Mouse (Mus musculus) CH12.LX (cell line): ENCODE results near the gene Acsm5. TPM values are rescaled to one million over a fixed set of nuclear protein-coding genes. Genes with fewer than 3 reads are reported as not detected.

Source experiments
- DNase-seq: peaks from one replicate; pipeline ENCODE4 v3.0.0-alpha.2; 2013; ENCODE audit errors: extremely low read depth
- H3K27ac ChIP-seq: 2 replicates; pipeline ENCODE4 v1.5.1; 2012; ENCODE audit warnings: low read depth, mild to moderate bottlenecking, control low read depth, moderate library complexity; ENCODE audit not compliant: insufficient read depth
- H3K27me3 ChIP-seq: replicated peaks from 2 replicates; pipeline ENCODE3; 2012; ENCODE audit warnings: inconsistent platforms
- H3K36me3 ChIP-seq, 2 experiments: replicated peaks in 1 of 2; 2 replicates each; pipeline versions ENCODE3 to v1.6.1; 2012; ENCODE audit warnings: inconsistent platforms in 1 of 2, low read length in 1 of 2, mild to moderate bottlenecking in 1 of 2, mixed read lengths in 1 of 2, moderate library complexity in 1 of 2; ENCODE audit not compliant: control insufficient read depth in 1 of 2, insufficient read depth in 1 of 2
- H3K4me1 ChIP-seq, 2 experiments: 2 replicates each; pipeline ENCODE4 v1.6.1; 2012; ENCODE audit warnings: inconsistent platforms in 1 of 2, moderate library complexity in 1 of 2; ENCODE audit not compliant: insufficient read depth in 2 of 2, control insufficient read depth in 1 of 2
- H3K4me2 ChIP-seq: 2 replicates; pipeline ENCODE4 v1.6.1; 2012; ENCODE audit warnings: low read depth, mild to moderate bottlenecking, control low read depth; ENCODE audit not compliant: poor library complexity, insufficient read depth, severe bottlenecking
- H3K4me3 ChIP-seq, 3 experiments: fragments of 150-350 bp in 1 of 3; sonication (generic) in 1 of 3; replicated peaks in 1 of 3; 2 replicates each; pipeline versions ENCODE3 to v1.5.1; 2011 to 2012; ENCODE audit warnings: low read depth in 2 of 3, low read length in 2 of 3, mild to moderate bottlenecking in 2 of 3, moderate library complexity in 2 of 3, control low read depth in 1 of 3, improper control_type of control experiment in 1 of 3, inconsistent platforms in 1 of 3, mixed read lengths in 1 of 3; ENCODE audit not compliant: poor library complexity in 1 of 3
- H3K79me2 ChIP-seq: replicated peaks from 2 replicates; pipeline ENCODE4 v1.6.1; 2012; ENCODE audit warnings: mild to moderate bottlenecking, moderate library complexity; ENCODE audit not compliant: control insufficient read depth, poor library complexity, insufficient read depth, severe bottlenecking; ENCODE audit errors: extremely low read depth
- H3K9ac ChIP-seq: 2 replicates; pipeline ENCODE4 v1.6.1; 2012; ENCODE audit warnings: low read depth, mild to moderate bottlenecking, control low read depth, moderate library complexity; ENCODE audit not compliant: insufficient read depth
- H3K9me3 ChIP-seq: replicated peaks from 2 replicates; pipeline ENCODE3; 2012; ENCODE audit warnings: low read length, inconsistent platforms, mixed read lengths
- BHLHE40 ChIP-seq: IDR thresholded peaks from 2 replicates; pipeline ENCODE4 v1.6.1; 2011; ENCODE audit warnings: mild to moderate bottlenecking, low read depth, low read length, improper control_type of control experiment
- CHD1 ChIP-seq: IDR thresholded peaks from 2 replicates; pipeline ENCODE4 v1.6.1; 2012; ENCODE audit warnings: low read depth, low read length, improper control_type of control experiment, inconsistent platforms
- CTCF ChIP-seq, 2 experiments: IDR thresholded peaks in 1 of 2; conservative IDR thresholded peaks in 1 of 2; 2 replicates each; pipeline ENCODE4 v1.5.1; 2011 to 2012; ENCODE audit warnings: low read depth in 2 of 2, low read length in 2 of 2, improper control_type of control experiment in 1 of 2, inconsistent platforms in 1 of 2, mild to moderate bottlenecking in 1 of 2, moderate library complexity in 1 of 2
- E2F4 ChIP-seq: IDR thresholded peaks from 2 replicates; pipeline ENCODE4 v1.6.1; 2011; ENCODE audit warnings: low read depth, low read length, improper control_type of control experiment; ENCODE audit not compliant: insufficient replicate concordance
- ELF1 ChIP-seq: IDR thresholded peaks from 2 replicates; pipeline ENCODE4 v1.6.1; 2014; ENCODE audit warnings: low read depth, mild to moderate bottlenecking, inconsistent platforms, low read length, improper control_type of control experiment
- EP300 ChIP-seq: IDR thresholded peaks from 2 replicates; pipeline ENCODE4 v1.6.1; 2011; ENCODE audit warnings: low read length, improper control_type of control experiment
- GABPA ChIP-seq: IDR thresholded peaks from 2 replicates; pipeline ENCODE4 v1.6.1; 2012; ENCODE audit warnings: low read depth, low read length, improper control_type of control experiment, inconsistent platforms; ENCODE audit not compliant: insufficient replicate concordance
- IRF4 ChIP-seq: IDR thresholded peaks from 2 replicates; pipeline ENCODE4 v1.6.1; 2014; ENCODE audit warnings: low read depth, mild to moderate bottlenecking, inconsistent platforms, low read length, improper control_type of control experiment
- JUN ChIP-seq: IDR thresholded peaks from 2 replicates; pipeline ENCODE4 v1.6.1; 2011; ENCODE audit warnings: low read depth, mild to moderate bottlenecking, low read length, improper control_type of control experiment, moderate library complexity; ENCODE audit not compliant: insufficient read depth
- JUND ChIP-seq: conservative IDR thresholded peaks from 2 replicates; pipeline ENCODE4 v1.6.1; 2011; ENCODE audit warnings: low read depth, low read length, improper control_type of control experiment
- KAT2A ChIP-seq: IDR thresholded peaks from 2 replicates; pipeline ENCODE4 v1.6.1; 2012; ENCODE audit warnings: low read length, improper control_type of control experiment, inconsistent platforms; ENCODE audit not compliant: insufficient replicate concordance
- MAFK ChIP-seq: IDR thresholded peaks from 2 replicates; pipeline ENCODE4 v1.6.1; 2011; ENCODE audit warnings: low read length, improper control_type of control experiment; ENCODE audit not compliant: insufficient replicate concordance
- MYC ChIP-seq: IDR thresholded peaks from 2 replicates; pipeline ENCODE4 v1.6.1; 2011; ENCODE audit warnings: low read depth, mild to moderate bottlenecking, improper control_type of control experiment, low read length
- NELFE ChIP-seq: IDR thresholded peaks from 2 replicates; pipeline ENCODE4 v1.6.1; 2011; ENCODE audit warnings: low read depth, low read length, improper control_type of control experiment
- PAX5 ChIP-seq: IDR thresholded peaks from 2 replicates; pipeline ENCODE4 v1.6.1; 2012; ENCODE audit warnings: low read length, inconsistent platforms, mixed read lengths
- POLR2A ChIP-seq: IDR thresholded peaks from 2 replicates; pipeline ENCODE4 v1.6.1; 2011; ENCODE audit warnings: low read depth, mild to moderate bottlenecking, improper control_type of control experiment, low read length
- RAD21 ChIP-seq: IDR thresholded peaks from 2 replicates; pipeline ENCODE4 v1.6.1; 2011; ENCODE audit warnings: low read depth, mild to moderate bottlenecking, low read length, improper control_type of control experiment, moderate library complexity
- RCOR1 ChIP-seq: conservative IDR thresholded peaks from 2 replicates; pipeline ENCODE4 v1.6.1; 2012; ENCODE audit warnings: low read depth, mild to moderate bottlenecking, inconsistent platforms, low read length, improper control_type of control experiment
- SIN3A ChIP-seq: IDR thresholded peaks from 2 replicates; pipeline ENCODE4 v1.6.1; 2012; ENCODE audit warnings: low read length, improper control_type of control experiment, inconsistent platforms
- SMC3 ChIP-seq: IDR thresholded peaks from 2 replicates; pipeline ENCODE4 v1.6.1; 2011; ENCODE audit warnings: low read depth, low read length, improper control_type of control experiment
- UBTF ChIP-seq: IDR thresholded peaks from 2 replicates; pipeline ENCODE4 v1.6.1; 2012; ENCODE audit warnings: low read depth, mild to moderate bottlenecking, inconsistent platforms, low read length, improper control_type of control experiment, moderate library complexity
- USF1 ChIP-seq: IDR thresholded peaks from 2 replicates; pipeline ENCODE4 v1.6.1; 2014; ENCODE audit warnings: low read depth, mild to moderate bottlenecking, inconsistent platforms, low read length, improper control_type of control experiment
- USF2 ChIP-seq: conservative IDR thresholded peaks from 2 replicates; pipeline ENCODE4 v1.6.1; 2011; ENCODE audit warnings: low read depth, low read length, improper control_type of control experiment
- ZC3H11A ChIP-seq: IDR thresholded peaks from 2 replicates; pipeline ENCODE4 v1.6.1; 2012; ENCODE audit warnings: low read depth, mild to moderate bottlenecking, inconsistent platforms, low read length, improper control_type of control experiment
- ZNF384 ChIP-seq: IDR thresholded peaks from 2 replicates; pipeline ENCODE4 v1.6.1; 2012; ENCODE audit warnings: low read depth, low read length, improper control_type of control experiment, inconsistent platforms
- dilution Hi-C: fragments of 300-500 bp; cut with MboI; formaldehyde crosslinking; loops from 2 replicates; pipeline ENCODE4 v1.14.3; 2020; ENCODE audit warnings: low sequenced_read_pairs; ENCODE audit not compliant: extremely low pct_unique_long_range_greater_than_20kb, extremely low pct_ligation_motif_present
- in situ Hi-C: fragments of 300-500 bp; cut with MboI; formaldehyde crosslinking; loops from 3 replicates; pipeline ENCODE4 v1.14.3; 2019; ENCODE audit warnings: low sequenced_read_pairs, low pct_ligation_motif_present, low pct_unique_long_range_greater_than_20kb, mixed read lengths
- polyA plus RNA-seq: library from polyadenylated mRNA; unstranded; fragments of >175 nt; gene quantifications from 2 replicates; pipeline ENCODE4 v1.2.1, GENCODE M21; 2012; ENCODE audit warnings: low read depth; ENCODE audit not compliant: insufficient read length
- total RNA-seq, 2 experiments: library from RNA; depleted of rRNA; stranded (reverse); fragments of 300-350 nt in 1 of 2; fragments of >200 nt in 1 of 2; gene quantifications; 2 replicates each; pipeline ENCODE4 v1.2.3; 2012 to 2014

The Acsm5 gene
- total and polyA plus RNA-seq, 3 experiments: not detected

GRCm38 (mm10) chr7:119523389-119523788 is 4.1 kb downstream of the Acsm5 start, which contains the start of gene Pdilt:
Pdilt (minus strand) TSS chr7:119523489.
- no peaks in the 10 kb centered on the region for H3K36me3 ChIP-seq
- H3K9me3 ChIP-seq: no peaks in the 10 kb centered on the region
- no peak for DNase-seq
- H3K27ac ChIP-seq: no peak within 1 kb of the TSS
- peaks cover 0 to 21% of the 10 kb centered on the region in 2 experiments; a peak in 2 of 4 replicates for H3K4me1 ChIP-seq
- no peak within 1 kb of the TSS for H3K4me3 ChIP-seq
- H3K9ac ChIP-seq: no peak within 1 kb of the TSS
- H3K4me2 ChIP-seq: no peak within 1 kb of the TSS
- H3K27me3 ChIP-seq: peaks cover 9% of the 10 kb centered on the region
- in situ Hi-C loops (no loop called here), dilution Hi-C loops (no loop called here)
- no peak for TF ChIP-seq JUND
- no peak for TF ChIP-seq UBTF
- no peaks in the 10 kb centered on the region for H3K79me2 ChIP-seq

- Histone ChIP-seq H3K27ac (no peak overlapping the region), H3K79me2 (no peaks in the 10 kb centered on the region), H3K9ac (no peak overlapping the region), H3K36me3 (no peaks in the 10 kb centered on the region), H3K4me2 (no peak overlapping the region), H3K9me3 (no peaks in the 10 kb centered on the region), H3K27me3 (peaks cover 6% of the 10 kb centered on the region), H3K4me3 (no peak overlapping the region), H3K4me1 (peaks cover 0 to 22% of the 10 kb centered on the region in 2 experiments; a peak in 2 of 4 replicates)
- TF ChIP-seq SIN3A (no peak), USF1 (no peak), BHLHE40 (no peak), GABPA (no peak), SMC3 (no peak), POLR2A (no peak), NELFE (no peak), EP300 (no peak), JUN (no peak), KAT2A (no peak), CTCF (conservative IDR thresholded peaks at IDR 0.05 in 1 of 2, IDR thresholded peaks at IDR 0.05 in 1 of 2; ENCODE audit: low read depth in 2 of 2, low read length in 2 of 2) (no peak), ZNF384 (no peak)
- in situ Hi-C loops (no loop called here), dilution Hi-C loops (no loop called here)
- DNase-seq: no peak
Measured at GRCm38 (mm10) chr7:119525881-119526281, 6.6 kb downstream of the Acsm5 start.

GRCm38 (mm10) chr7:119526486-119526885 is 7.2 kb downstream of the Acsm5 start:
- H3K27me3 ChIP-seq: peaks cover 6% of the 10 kb centered on the region
- no peaks in the 10 kb centered on the region for H3K9me3 ChIP-seq
- no peaks in the 10 kb centered on the region for H3K79me2 ChIP-seq
- no peak overlapping the region for H3K9ac ChIP-seq
- no peak overlapping the region for H3K4me3 ChIP-seq
- H3K36me3 ChIP-seq: no peaks in the 10 kb centered on the region
- dilution Hi-C loops (no loop called here), in situ Hi-C loops (no loop called here)
- TF ChIP-seq RAD21 (no peak), JUN (no peak), ELF1 (no peak), GABPA (no peak), CTCF (conservative IDR thresholded peaks at IDR 0.05 in 1 of 2, IDR thresholded peaks at IDR 0.05 in 1 of 2; ENCODE audit: low read depth in 2 of 2, low read length in 2 of 2) (no peak), MAFK (no peak), PAX5 (no peak), E2F4 (no peak), IRF4 (no peak), SIN3A (no peak), ZC3H11A (no peak), UBTF (no peak), SMC3 (no peak), RCOR1 (no peak), USF2 (no peak), CHD1 (no peak), MYC (no peak), BHLHE40 (no peak), EP300 (no peak)
- H3K4me2 ChIP-seq: no peak overlapping the region
- peaks cover 0 to 22% of the 10 kb centered on the region in 2 experiments; a peak in 2 of 4 replicates for H3K4me1 ChIP-seq
- no peak overlapping the region for H3K27ac ChIP-seq
- DNase-seq: no peak
